Mouse (Mus musculus) neutrophil, adult 5-6 weeks (primary cell): ENCODE measurements around the gene Clns1a. TPM values are rescaled to one million over a fixed set of nuclear protein-coding genes. Genes with fewer than 3 reads are reported as not detected.

Experiments
- ATAC-seq: fragments of 151-379, 151-347 bp; 2 replicates; pipeline ENCODE4 v1.8.0; 2017; ENCODE audit warnings: mild to moderate bottlenecking, moderate TSS enrichment; ENCODE audit not compliant: insufficient number of reproducible peaks, poor library complexity, low FRiP score, severe bottlenecking; ENCODE audit errors: extremely low read depth
- total RNA-seq: library from RNA; stranded (forward); fragments of 200-1000 nt; gene quantifications from 2 replicates; pipeline ENCODE4 v1.2.3, GENCODE M21; 2017

The Clns1a gene
- total RNA-seq, 1 experiment from 2014 or later = 42.5 TPM

DNA sequence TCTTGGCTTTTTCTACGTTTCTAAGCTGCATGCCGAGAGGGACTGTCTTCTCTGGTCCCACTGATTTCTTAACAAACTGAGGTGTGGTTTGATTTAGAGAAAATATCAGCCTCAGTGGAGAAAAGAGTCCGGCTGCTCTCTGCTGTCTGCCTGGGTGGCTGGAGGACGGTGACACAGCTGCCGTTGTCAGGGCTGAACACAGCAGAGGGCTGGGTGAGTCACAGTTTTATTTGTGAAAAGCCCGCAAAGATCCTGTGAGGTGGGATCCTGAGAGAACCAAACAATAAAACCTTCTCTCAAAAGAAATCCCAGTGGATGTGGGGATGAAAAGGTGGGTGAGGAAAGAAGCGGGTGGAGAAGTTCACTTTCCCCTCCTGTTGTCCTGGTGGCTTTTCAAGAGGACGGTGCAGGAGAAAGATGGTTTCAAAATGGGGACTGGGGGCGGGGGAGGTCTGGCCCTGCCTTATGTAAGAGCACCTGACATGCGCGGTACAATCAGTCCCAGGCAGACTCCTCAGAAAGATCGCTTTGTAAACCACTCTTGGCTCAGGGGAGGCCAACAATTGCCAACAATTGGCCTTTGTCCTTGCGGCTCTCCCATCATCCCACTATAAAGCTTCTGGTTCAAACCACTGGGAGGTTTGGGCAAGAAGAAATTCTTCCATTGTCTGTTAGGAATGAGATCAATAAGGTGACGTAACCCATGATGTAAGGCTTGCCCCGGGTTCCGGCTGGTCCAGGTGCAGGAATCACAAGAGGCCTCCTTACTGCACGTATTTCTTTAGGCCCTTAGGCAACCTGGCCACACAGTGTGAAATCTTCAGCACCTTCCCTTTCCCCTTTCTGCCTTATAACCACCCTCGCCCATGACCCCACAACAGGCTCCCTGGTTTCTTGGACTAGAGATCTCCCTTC lies 60.8 kb downstream of the Clns1a start:
- ATAC-seq = 0 out of 2 replicates have a peak, but pooled peaks have one; percentile 48

DNA sequence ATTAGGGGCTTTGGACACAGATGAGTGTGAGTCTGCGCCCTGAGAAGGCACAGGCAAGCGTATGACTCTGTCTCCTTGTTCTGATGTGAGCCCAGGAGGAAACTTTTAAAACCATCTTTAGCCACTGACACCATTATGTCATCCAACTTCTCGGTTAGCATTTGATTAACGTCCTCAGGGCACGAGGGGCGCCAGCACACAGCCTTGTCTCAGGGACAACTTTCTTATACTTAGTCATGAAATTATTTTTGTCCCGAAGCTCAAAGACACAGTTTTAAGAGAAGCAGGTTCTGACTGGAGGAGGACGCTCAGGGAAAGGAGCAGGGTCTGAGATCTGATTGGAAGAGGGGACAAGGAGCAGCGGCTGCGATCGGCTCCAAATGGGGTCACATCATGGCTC lies 68.2 kb downstream of the Clns1a start:
- ATAC-seq = no peak

DNA sequence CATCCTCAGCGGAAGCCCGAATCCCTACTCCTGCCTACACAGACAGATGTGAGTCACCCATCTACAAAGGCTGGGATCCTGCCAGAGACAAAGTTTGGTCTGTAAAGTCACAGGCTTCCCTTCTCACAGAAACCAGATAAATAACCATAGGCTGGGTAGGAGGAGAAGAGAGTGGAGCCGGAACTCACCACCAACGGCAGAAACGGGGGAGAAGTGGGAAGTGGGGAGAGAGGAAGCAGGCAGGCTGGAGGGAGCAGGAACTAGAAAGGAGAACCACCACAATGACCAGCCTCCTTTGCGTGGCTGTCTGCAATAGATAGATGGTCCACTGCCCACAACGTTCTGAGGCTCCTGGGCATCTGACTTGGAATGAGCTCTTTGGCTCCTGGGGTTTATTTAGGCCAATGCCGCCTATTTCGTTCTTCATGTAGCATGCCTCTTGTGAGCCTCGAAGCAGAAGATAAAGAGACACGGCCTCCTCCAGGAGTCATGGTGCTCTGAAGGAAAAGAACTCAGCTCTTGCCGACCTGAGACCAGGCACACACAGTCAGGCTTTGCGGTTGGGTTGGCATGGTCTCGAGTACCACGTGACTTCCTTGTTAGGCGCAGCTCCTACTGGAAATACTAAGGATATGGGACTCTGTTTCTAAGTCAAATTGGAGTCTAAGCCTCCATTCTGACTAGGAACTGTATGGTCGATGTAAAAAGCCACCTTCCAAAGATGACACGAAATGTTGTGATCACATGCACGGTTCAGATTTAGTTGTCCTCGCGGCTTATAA lies 68.9 kb downstream of the Clns1a start:
- peak; percentile 81 for ATAC-seq

DNA sequence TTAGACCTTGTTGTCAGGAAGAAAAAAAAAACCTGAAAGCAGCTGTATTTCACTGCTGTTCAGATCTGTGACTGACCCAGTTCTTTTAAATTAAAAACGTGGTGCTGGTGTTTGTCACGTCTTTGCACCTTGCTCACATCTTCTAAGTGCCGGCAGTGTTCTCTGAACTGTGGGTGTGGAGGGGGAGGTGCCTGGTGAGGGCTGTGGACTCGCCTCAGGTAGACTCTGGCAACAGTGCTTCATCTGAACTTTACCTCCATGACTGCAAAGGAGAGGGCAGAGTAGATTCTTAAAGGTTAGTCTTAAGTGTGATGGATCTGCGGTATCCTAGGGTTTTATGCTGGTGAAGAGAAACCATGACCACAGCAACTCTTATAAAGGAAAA lies 69.5 kb downstream of the Clns1a start:
- no peak for ATAC-seq

DNA sequence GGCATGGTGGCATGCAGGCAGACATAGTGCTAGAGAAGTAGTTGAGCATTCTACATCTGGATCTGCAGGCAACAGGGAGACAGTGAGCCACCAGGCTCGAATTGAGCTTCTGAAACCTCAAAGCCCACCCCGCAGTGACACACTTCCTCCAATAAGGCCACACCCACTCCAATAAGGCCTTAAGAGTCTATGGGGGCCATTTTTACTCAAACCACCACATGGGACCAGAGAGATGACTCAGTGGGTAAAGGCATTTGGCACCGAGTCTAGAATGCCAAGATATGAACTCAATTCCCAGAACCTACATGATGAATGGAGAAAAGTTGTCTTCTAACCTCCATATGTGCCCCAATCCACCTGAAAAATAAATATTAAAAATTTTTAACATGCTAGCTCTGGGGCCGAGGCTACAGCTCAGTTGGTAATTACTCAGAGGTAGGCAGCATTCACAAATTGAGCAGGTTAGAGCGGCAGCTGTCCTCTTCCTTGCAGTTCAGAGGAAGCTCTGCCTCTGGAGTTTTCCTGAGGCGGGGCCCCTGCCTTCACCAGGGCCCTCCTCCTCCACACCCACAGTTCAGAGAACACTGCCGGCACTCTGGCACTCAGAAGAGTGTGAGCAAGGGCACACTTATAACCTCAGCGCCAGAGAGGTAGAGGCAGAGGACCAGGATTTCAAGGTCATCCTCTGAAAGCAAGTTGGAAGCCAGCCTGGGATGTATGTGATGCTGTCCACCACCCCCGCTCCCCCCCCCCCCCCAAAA lies 70.2 kb downstream of the Clns1a start:
- ATAC-seq = no peak

DNA sequence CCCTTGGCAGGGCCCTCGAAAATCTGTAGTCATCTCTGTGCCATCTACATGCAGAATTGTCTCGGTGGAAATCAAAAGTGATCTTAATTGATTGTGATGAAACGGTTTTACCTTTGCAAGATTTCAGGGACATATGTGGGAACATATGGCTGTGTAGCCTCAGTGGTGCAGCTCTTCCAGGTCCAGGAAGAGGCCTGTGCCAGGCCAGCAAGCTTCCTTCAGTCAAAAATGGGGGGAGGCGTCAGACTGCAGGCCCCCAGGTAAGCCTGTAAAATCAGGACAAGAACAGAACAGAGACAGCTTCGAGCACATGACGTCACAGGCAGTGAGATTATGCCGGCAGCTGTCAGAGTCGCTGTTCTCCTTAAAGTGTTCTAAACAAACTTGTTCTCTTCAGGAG lies 71.4 kb downstream of the Clns1a start:
- no peak for ATAC-seq

DNA sequence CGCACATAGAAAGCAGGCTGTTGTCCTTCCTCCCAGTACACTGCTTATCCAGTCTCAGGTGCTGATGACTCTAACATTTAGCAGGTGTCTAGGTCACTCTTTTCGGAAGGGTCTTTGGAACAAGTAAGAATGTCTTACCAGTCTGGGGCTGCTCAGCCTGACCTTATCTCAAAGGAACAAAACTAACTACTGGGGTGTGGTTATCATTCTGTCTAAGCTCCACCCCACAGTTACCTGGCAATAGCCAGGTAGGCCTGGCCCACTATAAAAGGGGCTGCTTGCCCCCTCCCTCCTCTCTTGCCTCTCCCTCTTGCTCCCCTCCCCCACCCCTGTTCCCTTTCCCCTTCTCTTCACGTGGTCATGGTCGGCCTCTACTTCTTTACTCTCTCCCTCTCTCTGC lies 72.6 kb downstream of the Clns1a start:
- no peak for ATAC-seq

Other genes with a start within 250 kb of the Clns1a start
- 7.1 and 9.7 TPM in 2 replicates for gene Kctd14, start 245.3 kb upstream of the Clns1a start, total RNA-seq
- 68.8 and 73.8 TPM in 2 replicates for gene Ints4, start 215.7 kb upstream of the Clns1a start, total RNA-seq
- 16.1 and 19.6 TPM in 2 replicates for gene Aamdc, start 117.1 kb upstream of the Clns1a start, total RNA-seq
- gene Rsf1, start 116.7 kb upstream of the Clns1a start, total RNA-seq = 86.8 and 100 TPM in 2 replicates
- gene Aqp11, start 41.7 kb downstream of the Clns1a start, total RNA-seq = 0.12 and 0.47 TPM in 2 replicates
- 14.2 and 15.8 TPM in 2 replicates for gene Pak1, start 91.9 kb downstream of the Clns1a start, total RNA-seq
- gene Gdpd4, start 223.3 kb downstream of the Clns1a start, total RNA-seq = not detected in 2 replicates